ENCODE assay signal across 8 mouse cellular contexts in genomic region chr9:95844825-95845460, GRCm38 (mm10). TPM values are rescaled to one million over a fixed set of nuclear protein-coding genes. Genes with fewer than 3 reads are reported as not detected.
DNase-seq lines count a peak whose midpoint lies in the region; ATAC-seq and TF ChIP-seq lines count a peak whose summit lies in the region.

TSS of gene Pls1 (minus strand) at chr9:95845311.

- peak within 1 kb of the TSS; percentile 73 for H3K4me3 ChIP-seq in left cerebral cortex, adult 2 months

- intact Hi-C loops in gastrocnemius, postnatal 14 days (cut with DNase I; ENCODE audit: low total_unique reads): no loop called here
- intact Hi-C loops in left cerebral cortex, adult 2 months (cut with DNase I): loop anchor here (2.0 to 5.0 kb wide), 2 partner anchors 36 to 63 kb away; no protein-coding TSS in a partner anchor

- peak; percentile 95 for DNase-seq in ZHBTc4 (ENCODE audit: low read depth, low spot score)
- peak; percentile 70 for DNase-seq in gastrocnemius, postnatal 14 days
- DNase-seq in induced T-regulatory cell, adult 2 months (ENCODE audit: low read depth): peak; percentile 84
- peak; percentile 92 to 96 for DNase-seq in left cerebral cortex, adult 2 months (ENCODE audit: extremely low spot score in 1 of 2, low spot score in 2 of 2)
- peak; percentile 91 for DNase-seq in lung, postnatal 4 days
- DNase-seq in right cerebral cortex, adult 18-20 months: peak; percentile 92
- DNase-seq in urinary bladder, adult 18-20 months (ENCODE audit: low spot score in 2 of 2): peak; percentile 81 to 96

- no peak for TF ChIP-seq CTCF in left cerebral cortex, adult 2 months (IDR thresholded peaks at IDR 0.05)

- H3K27ac ChIP-seq in left cerebral cortex, adult 2 months: peak within 1 kb of the TSS; percentile 76

- peak; percentile 83 for ATAC-seq in common myeloid progenitor, adult 5-6 weeks (replicated peaks; ENCODE audit: low read depth, poor library complexity, severe bottlenecking)

RNA-seq across cellular contexts. Expression of gene Pls1, which starts in this region (rescaled TPM):
- total RNA-seq in common myeloid progenitor, adult 5-6 weeks (2017): 0.18 and 1.4 TPM in 2 replicates
- total RNA-seq in gastrocnemius, postnatal 14 days (2021): under 1 TPM; 0.13 to 0.33 TPM
- total RNA-seq in left cerebral cortex, adult 2 months (2021): 10 to 100 TPM in 1 of 2 experiments, 1 to 10 TPM in 1; 9.4 to 10.4 TPM

Comparison
In these comparisons a context has a peak if more than half of its experiments do, and no peak if none do; other contexts are left out.
1. Peak in every context shown above with its lines: DNase-seq, ATAC-seq, H3K4me3 ChIP-seq and H3K27ac ChIP-seq.
2. Peak in DNase-seq in gastrocnemius, postnatal 14 days; RNA of the gene not detected or under 1 TPM.